Mouse (Mus musculus) right cerebral cortex, postnatal 10 days (tissue): ENCODE measurements around the gene Cnga1.
"Not testable (repeated sequence)": the region's sequence is repeated elsewhere in the genome, so short reads cannot be mapped to it uniquely, and the experiment has no call there.

Experiments used
- DNase-seq, 2 experiments: peaks; one replicate each; pipeline ENCODE4 v3.0.0; 2021; ENCODE audit warnings: low spot score in 2 of 2

Gene Cnga1

DNA sequence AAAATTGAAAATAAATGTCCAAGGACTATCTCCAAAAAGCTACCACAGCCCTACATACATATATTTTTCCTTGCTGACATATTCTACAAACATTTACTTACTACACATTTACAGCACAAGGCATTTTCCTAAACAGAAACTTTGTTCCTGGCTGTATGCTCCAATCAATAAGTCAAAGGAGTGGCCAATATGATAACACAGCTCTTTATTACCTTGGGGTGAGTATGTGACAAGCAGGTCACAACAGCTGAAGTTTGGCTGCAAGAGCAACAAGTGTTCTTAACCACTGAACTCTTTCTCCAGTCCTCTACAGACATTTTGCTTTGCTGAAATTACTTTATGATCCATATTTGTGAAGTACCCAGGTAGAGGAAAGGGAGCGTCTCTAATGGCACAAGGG lies 4.0 kb downstream of the Cnga1 start:
- DNase-seq: no peak

DNA sequence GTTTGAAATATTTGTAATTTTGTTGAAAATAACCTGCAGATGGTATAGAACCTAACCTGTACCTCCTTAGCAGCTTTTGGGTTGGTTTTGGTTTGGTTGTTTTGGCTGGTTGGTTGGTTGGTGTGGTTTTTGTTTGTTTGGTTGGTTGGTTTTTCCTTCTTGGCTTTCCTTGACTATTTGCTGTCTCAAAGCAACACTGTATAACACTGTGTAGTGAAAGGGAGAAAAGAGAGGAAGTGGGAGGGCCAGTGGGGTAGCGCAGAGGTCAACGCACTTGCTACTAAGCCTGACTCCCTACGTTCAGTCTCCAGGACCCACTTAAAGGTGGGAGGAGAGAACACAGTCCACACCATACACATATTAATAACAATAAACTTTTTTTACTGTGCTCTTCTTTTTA lies 7.5 kb downstream of the Cnga1 start:
- DNase-seq: no peak

DNA sequence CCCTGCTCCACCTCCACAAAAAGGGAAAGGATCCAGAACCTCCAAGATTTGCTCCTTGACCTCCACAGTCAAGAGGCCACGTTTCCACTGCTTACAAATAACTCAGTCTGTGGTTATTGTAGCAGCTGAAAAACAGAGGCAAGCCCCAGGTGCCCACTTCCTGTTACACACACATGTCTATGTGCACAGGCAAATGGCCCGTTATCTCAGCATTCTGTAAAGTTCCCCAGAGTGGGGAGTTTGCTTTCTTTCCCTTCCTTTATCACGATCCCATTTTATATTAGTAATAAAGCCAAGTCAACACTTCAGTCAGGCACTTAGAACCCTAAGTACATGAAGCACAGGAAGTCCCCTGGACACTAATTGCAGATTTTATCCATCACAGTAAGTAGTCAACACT lies 8.0 kb downstream of the Cnga1 start:
- no peak for DNase-seq

DNA sequence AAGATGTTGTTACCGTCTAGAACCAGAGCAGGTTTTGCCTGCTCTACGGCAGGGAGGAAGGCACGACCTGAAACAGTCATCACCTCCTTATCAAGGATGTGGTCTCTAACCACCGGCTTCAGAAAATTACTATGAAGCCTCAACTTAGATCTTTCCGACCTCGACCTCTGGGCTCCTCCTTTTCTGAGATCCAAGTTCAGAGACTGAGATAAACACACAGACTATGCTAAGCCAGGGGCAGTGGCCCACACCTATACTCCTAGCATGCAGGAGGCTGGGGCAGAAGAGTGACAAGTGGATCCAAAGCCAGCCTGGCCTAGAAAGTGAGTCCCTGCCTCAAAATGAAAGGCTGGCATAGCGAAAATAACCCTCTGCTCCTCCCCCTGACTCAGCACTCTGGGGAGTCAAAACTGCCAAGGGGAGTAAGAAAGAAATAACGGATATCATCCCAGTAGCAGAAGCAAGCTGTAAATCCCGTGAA lies 9.2 kb downstream of the Cnga1 start:
- DNase-seq: no peak

DNA sequence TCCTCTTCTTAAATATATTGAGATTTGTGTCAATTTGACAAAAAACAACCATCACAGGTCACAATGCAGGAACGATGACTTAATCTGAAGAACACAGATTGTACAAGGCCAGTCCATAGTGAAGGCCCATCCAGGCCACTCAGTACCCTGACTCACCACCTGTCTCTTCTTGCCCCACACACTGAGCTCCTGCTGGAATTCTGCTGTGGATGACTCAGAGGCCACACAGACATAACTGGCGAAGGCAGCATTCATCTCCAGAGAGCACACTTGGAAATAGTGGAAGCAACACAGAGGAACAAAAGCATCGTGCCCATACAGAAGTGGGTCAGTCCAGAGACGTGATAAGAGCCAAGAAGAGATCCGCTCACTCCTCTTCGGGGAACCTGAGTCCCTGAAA lies 14.0 kb downstream of the Cnga1 start:
- DNase-seq: no peak

DNA sequence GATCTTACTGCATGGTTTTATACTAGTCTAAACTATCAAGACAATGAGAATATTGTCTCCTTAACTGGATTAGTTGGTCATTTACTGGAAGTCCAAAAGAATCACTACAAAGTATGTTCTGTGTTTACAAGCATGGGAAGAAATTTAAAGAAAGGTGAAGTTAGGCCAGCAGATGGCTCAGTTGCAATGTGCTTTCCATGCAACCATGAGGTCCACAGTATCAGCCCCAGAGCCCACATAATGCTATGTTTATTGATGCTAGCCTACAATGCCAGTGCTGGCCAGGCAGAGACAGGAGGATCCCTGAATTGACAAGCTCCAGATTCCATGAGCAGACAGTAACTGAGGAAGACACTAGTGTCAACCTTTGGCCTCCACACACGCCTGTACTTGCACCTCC lies 23.1 kb downstream of the Cnga1 start:
- no peak for DNase-seq

DNA sequence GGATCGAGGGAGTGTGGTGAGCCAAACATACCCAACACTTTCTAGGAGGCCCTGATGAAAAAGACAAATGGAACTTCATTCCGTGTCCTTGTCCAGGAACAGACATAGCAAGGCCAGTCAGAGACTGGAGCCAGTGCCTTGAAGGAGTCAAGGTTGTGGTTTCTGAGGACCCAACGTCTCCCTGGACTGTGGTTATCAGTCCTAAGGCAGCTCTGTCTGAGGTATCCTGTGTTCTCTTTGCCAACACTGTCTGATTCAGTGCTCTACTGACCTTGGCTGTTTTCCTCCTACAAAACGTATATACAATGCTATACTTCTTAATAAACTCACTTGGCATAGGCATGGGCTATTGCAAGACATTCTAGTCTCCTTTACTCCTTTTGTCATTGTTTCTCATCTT lies 26.7 kb downstream of the Cnga1 start:
- no peak for DNase-seq

DNA sequence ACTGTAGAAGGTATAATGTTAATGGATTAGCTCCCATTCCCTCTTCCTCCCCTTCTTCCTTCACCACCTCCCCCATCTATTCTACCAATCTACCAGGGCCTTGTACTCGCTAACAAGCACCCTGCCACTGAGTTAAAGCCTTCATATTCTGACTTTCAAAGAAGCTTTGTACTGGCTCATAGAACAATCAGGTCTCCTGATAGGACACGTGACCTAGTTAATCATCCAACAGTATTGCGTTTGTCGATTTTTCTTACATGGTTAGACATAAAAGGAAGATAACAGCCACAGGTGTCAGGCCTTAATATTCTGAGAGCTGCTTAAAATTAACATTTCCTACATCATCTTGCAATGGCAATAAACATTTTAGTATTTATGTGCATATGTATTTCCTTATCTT lies 40.9 kb downstream of the Cnga1 start:
- no peak for DNase-seq

DNA sequence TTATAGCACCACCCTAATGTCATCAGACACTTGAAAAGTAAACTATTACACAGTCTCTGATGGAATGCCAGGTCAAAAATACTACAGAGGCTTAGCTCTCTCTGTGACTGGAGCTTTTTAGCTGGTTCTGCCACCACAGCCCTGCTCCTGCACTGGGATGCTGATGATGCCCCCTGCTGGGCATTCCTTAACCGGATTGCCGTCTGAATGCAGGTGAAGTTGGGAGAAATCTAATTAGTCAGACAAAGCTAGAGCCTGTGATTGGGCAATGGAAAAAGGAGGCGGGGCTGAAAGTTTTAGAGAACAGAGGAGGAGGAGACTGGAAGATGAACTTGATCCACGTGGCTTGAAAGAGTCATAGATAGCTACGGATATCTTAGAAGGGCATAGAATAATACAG lies 43.1 kb downstream of the Cnga1 start:
- DNase-seq: peak in 1 of 2 experiments; percentile 35

DNA sequence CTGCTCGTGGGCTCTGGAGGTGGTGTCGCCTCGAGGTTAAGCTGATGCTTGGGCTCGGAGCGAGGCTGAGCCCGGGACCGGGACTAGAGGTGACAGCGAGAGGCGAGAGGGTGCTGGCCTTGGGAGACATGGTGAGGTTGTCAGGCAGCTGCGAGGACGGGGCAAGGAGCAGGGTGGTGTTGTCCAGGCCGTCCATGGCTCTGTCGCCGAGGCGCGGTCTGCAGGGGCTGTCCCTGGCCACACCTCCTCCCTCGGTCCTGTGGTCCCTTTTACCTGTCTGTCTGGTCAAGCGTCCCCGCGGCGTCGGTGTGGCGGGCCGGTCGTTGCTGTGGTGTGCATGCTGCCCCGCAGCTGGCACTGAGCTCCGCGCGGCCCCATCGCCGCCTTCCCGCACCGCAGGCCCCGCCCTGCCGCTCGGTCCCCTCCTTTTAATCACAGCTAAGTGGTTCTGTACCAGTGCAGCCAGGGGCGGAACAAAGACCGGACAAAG lies 56.8 kb downstream of the Cnga1 start, which contains the start of gene Gm5868:
Gene Gm5868 (minus strand): TSS at position 360 of the 490 bp plus-strand sequence.
- DNase-seq: no peak

DNA sequence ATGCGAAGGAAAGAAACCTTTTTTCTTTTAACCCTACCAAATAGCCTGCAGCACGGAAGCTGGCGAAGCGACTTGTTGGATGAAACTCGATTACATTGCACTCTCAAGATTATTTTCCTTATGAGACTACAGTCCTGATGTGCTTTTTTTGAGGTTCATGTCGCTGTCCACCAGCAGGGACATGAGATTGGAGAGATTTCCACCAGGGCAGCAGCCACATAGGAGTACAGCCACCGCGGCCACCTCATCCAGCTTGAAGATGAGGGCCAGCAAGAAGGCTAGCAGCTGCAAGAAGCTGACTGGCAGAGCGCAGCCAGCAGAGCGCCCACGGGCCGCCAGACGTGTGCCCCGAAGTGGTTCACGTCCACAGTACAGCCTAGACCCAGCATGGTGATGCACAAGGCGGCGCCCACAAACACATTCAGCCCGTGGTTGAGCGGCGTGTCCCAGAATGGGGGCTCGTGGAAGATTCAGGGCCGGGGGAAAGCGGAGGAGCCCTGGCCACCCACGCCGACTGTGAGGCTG lies 57.3 kb downstream of the Cnga1 start:
- DNase-seq: not testable (repeated sequence)

DNA sequence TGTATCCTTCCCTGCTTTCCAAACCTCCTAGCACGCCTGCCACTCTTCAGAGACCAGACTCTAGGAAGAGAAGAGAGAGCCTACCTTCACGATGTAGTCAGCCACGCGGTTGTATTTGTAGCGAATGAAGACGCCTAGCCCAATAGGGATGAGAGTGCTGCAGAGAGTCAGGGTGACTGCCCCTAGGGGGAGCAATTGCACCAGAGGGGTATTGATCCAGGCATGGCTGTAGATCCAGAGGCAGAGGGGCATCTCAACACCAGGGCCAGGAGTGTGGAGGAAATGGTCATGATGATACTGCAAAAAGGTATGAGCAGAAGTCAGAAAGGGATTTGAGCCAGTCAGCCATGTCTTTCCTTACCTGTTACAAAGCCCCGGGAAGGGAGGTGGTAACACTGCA lies 58.0 kb downstream of the Cnga1 start:
- DNase-seq: not testable (repeated sequence)

DNA sequence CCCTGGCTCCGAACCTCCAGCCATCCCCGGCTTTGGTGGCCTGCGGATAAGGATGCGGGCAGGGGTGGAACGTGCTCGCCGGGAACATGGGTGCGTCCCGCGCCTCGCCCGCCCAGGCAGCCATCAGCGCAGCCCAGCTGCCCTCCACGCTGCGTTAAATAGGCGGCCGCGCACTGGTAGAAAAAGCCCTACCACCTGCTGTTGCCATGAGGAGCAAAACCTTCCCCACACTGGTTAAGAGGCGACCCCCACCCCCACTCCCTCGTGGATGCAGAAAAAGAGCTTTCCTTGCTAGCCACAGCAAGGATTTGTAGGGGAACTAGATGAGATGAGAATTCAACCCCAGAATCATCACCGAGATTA lies 63.1 kb downstream of the Cnga1 start, which contains the start of gene Zar1:
Gene Zar1 (minus strand): TSS at position 285 of the 363 bp plus-strand sequence.
- not testable (repeated sequence) for DNase-seq

DNA sequence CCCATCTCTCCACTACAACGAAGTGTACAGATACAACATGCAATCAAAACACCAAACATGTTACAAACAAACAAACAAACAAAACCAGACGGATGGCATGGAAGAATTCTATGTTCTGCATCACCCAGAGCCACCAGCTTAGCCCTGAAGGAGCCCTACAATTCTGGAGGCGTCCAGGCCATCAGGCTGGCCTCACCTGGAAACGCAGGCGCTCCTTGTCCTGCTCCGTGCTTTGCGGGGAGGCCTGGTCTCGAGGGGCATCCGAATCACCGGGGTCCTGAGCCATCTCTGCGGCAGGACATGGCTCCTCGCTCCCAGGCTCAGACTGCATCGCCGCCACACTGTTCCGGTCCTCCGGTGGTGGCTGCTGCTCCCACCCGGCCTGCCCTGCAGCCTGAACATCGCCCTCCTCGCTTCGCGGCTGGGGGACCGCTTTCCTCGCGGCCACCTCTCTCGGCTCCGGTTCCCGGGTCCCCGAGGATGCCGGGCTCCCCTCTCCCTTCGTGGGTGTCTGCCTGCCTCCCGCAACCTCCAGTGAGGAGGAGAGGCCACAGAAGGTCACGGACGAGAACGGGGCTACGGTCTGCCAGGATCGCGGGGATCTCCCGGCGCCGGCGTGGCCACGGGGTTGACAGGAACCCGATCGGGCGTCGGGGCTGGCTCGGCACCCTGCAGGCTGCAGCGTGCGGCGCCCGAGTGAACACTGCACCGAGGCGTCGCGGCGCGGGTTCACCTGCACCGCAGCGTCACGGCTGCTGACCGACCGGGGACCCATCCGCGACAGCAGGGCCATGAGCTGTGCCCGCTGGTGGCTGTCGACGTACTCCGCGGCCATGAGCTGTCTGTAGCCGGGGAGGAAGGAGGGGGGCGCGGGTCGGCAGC lies 63.7 kb downstream of the Cnga1 start:
- DNase-seq: not testable (repeated sequence)

DNA sequence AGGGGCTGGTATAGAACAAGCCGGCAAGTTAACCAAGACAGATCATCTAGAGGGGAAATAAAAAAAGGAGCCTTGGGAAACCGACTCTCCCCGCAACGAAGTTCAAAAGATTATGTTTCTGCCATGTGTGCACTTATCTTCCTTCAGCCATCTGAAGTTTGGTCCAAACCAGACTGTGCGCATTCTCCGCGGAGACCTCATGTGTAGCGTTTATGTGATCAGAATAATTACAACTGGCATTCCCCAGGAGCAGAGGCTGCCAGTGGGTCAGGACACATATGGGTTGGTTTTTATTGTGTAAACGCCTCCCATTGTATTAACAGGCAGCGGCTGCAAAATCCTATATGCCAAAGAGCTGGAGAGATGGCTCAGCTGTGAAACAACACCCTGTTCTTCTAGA lies 64.5 kb downstream of the Cnga1 start:
- DNase-seq: not testable (repeated sequence)

DNA sequence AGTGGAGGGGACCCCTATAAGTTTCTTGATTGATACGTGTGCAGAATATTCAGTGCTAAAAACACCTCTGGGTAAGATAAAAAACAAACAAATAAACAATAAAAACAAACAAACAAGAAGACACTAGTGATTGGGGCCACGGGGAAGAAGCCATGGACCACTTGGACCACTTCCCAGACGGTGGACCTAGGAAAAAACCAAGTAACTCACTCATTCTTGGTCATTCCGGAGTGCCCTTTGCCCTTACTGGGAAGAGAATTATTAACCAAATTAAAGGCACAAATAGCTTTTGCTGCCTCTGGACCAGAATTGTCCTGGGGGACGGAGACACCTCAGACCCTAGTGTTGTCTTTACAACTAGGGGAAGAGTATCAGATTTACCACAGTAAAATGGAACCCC lies 78.5 kb downstream of the Cnga1 start:
- DNase-seq: no peak

DNA sequence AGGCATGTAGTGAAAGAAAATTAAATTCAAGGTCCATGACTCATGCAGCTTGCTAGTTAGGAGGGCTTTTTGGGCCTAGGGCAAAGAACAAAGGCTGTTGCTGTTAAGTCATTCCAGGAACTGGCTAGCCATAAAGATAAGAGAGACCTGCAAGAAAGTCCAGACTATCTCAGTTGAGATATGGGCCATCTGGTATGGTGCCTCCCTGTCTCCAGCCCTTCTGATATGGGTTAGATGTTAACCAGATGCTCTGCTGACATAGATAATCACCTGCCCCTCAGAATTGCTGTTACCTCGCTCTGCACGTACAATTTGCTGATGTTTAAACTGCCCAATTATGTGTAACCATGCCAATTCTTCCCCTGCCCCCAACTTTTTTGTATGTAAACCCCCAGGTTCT lies 80.9 kb downstream of the Cnga1 start:
- not testable (repeated sequence) for DNase-seq

DNA sequence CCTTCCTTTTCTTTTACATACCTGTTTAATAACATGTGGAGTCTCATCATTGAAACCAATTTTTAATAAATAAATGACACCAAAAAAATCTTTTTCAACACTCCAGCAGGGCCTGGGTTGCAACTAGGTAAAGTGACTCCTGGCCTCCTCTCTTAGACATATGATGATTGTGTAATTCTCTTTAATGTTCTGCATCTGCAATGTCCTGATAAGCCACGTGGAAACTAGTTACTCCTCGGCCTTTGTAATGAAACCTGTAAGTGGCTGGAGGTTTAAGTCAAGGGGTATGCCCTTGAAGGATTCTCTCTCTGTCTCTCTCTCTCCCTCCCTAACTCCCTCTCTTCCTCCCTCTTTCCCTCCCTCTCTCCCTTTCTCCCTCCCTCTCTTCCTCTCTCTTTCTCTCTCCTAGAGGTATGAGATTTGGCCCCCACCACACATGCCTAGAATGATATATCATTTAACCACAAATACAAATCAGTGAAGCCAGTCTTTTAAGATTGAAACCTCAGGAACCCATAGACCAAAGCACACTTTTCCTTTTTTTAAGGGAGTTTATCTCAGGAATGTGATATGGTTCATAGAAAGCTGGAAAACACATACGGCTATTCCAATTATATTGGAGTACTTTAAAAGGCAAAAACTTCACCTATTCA lies 83.0 kb downstream of the Cnga1 start:
- DNase-seq: no peak

DNA sequence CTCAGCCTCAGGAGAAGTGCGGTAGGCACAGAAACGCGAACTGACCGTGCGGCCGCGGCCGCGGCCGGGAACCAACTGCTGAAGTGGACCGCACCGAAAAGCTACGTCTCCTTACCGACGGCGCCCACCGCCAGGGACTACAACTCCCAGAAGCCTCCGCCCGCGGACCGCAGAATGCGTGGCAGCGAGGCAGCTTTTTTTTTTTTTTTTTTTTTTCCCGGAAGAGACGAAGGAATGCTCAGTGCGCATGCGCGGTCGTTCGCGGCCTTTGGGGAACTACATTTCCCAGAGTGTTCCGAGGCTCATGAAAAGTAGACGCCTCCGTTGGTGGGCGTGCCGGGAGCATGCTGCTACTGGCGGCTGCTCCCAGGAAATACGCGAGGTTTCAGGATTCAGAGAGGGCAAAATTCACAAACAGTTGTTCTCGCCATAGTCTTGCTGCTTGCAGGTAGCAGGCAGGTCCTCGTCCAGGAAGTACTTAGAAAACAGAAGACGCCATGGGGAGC lies 84.5 kb downstream of the Cnga1 start, which contains the start of gene Nfxl1:
Gene Nfxl1 (minus strand): TSS at position 141 of the 506 bp plus-strand sequence.
- DNase-seq: peak; percentile 98 to 99

DNA sequence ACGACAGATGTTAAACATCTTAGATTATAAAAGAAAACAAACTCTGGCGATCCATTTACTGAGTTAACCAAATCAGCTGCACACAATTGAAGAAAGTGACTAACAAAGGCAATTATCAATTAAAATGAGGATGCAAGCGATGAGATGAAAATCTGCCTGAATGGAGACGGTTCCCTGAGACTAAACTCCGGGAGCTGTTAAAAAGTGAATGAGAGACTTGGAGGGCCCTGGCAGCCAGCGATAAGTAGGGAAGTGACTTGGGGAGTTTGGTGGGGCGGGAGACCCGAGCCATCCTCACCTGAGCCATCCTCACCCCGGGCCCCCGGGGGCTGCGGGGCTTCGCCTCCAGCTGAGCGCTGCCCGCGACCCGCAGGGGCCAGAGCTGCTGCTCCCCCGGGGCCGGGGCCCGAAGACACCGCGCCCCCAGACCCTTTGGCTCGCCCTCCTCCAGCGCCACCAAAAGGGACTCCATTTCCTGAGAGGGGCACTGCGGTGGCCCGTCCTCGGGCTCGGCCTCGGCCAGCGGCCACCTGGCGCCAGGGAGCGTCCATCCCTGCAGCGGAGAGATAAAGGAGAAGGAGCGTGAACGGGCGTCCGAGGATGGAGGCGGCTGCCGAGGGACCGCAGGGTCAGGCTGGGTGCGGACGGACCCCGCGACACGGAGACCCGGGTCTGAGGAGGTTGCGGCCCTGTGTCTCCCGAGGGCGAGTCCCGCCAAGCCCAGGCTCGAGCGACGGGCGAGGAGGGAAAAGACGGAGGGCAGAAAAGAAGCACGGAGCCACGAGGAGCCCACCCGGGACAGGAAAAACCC lies 85.2 kb downstream of the Cnga1 start:
- peak in 1 of 2 experiments; percentile 63 for DNase-seq

DNA sequence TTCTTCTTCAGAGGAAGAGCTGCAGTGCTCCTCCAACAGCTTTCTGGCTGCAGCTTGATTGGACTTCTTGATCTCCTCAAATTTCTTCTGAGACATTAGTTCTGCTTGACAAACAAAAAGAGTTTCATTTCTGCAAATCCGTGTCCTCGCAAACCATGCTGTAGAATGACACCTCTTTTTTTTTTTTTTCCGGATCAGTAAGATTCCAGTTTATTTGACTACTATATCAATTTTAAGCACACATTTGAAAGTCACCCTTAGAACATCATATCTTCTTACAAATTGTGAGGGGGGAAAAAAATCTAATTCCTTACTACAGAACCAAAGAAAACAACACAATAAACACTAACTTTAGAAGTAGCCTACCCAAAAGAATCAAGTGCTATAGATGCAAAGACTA lies 87.8 kb downstream of the Cnga1 start:
- DNase-seq: no peak
